Mouse (Mus musculus) midbrain, embryonic 12.5 days (tissue): ENCODE results near the gene Eef1a1. TPM values are rescaled to one million over a fixed set of nuclear protein-coding genes. Genes with fewer than 3 reads are reported as not detected.
A peak's percentile ranks its signal among the peaks of the same experiment; 100 is the strongest.
"Not testable (repeated sequence)": the region's sequence is repeated elsewhere in the genome, so short reads cannot be mapped to it uniquely, and the experiment has no call there.

ENCODE experiments used
- ATAC-seq: fragments of 200-750 bp; cut with Nextera tagmentation; 2 replicates; pipeline ENCODE4 v1.8.0; 2017; ENCODE audit warnings: low read depth, moderate TSS enrichment, moderate library complexity; ENCODE audit not compliant: low FRiP score
- H3K27ac ChIP-seq: fragments of 300-500 bp; sonication (generic); replicated peaks from 2 replicates; pipeline ENCODE4 v1.5.1; 2016; ENCODE audit warnings: mild to moderate bottlenecking
- H3K27me3 ChIP-seq: fragments of 300-500 bp; sonication (generic); 2 replicates; pipeline ENCODE4 v1.6.1; 2016; ENCODE audit warnings: mild to moderate bottlenecking
- H3K36me3 ChIP-seq: fragments of 300-500 bp; sonication (generic); 2 replicates; pipeline ENCODE4 v1.6.1; 2016
- H3K4me1 ChIP-seq: fragments of 300-500 bp; sonication (generic); 2 replicates; pipeline ENCODE4 v1.6.1; 2016
- H3K4me2 ChIP-seq: fragments of 300-500 bp; sonication (generic); replicated peaks from 2 replicates; pipeline ENCODE4 v1.6.1; 2016; ENCODE audit warnings: mild to moderate bottlenecking, moderate library complexity
- H3K4me3 ChIP-seq: fragments of 300-500 bp; sonication (generic); 2 replicates; pipeline ENCODE4 v1.5.1; 2016; ENCODE audit warnings: mild to moderate bottlenecking
- H3K9ac ChIP-seq: fragments of 300-500 bp; sonication (generic); replicated peaks from 2 replicates; pipeline ENCODE4 v1.6.1; 2016; ENCODE audit warnings: mild to moderate bottlenecking, moderate library complexity
- H3K9me3 ChIP-seq: fragments of 300-500 bp; sonication (generic); 2 replicates; pipeline ENCODE4 v1.6.1; 2016; ENCODE audit warnings: mild to moderate bottlenecking
- WGBS: fragments of 180-500 bp; shearing (Covaris S2); methylation state at CpG from one replicate; pipeline ENCODE4 v1.1.7; 2016; 5-methylcytosine and 5-hydroxymethylcytosine counted together
- polyA plus RNA-seq: library from polyadenylated mRNA; unstranded; fragments of >200 nt; fragmentation: Nextera tagmentation; extraction: Ambion mirVana; gene quantifications from 2 replicates; pipeline ENCODE4 v1.2.1, GENCODE M21; 2016

Eef1a1 gene
- polyA plus RNA-seq, 1 experiment from 2014 or later: 3,350 TPM

DNA sequence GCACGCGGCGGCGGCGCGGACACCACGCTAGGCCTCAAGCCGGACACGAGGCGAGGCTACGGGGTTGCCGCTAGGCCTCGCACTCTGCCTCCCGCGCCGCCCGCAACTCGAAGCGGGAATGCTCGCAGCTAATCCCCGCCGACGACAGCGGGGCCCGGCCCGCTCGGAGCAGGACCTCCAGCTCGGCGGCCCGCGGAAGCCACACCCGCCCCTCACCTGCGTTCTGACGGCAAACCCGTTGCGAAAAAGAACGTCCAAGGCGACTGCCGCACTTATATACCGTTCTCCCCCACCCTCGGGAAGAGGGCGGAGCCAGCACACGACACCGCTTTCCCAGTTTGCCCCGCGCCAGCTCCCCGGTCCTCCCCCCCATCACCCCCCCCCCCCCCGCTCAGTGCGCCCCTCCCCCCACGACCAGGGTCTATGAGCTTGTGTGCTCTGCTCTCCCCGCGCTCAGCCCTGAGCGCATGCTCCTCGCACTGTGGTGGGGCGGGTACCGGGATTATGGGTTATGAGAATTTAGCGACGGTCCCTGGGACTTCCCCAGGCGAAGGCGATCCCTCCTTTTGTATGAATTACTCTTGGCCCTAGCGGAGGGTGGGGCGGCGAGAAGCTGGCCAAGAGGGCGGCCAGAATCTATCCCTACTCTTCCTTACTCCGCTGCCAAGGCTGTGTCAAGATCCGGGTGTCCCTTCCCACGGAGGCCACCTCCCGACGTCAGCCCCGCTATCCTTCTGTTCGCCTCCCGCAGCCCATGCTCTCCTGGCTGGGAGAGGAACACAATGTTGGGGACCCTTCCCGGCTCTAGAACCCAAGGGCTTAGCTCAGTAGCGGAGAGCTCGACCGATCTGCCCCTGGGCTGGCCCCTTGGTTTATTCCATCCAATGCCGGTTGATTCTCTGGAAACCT lies 7.3 kb downstream of the Eef1a1 start:
- Histone ChIP-seq H3K4me1 (peaks cover 22% of the 10 kb centered on the region), H3K4me2 (peak overlapping the region; percentile 71), H3K9ac (peak overlapping the region; percentile 98), H3K27ac (peak overlapping the region; percentile 99), H3K9me3 (no peaks in the 10 kb centered on the region), H3K36me3 (peaks cover 30% of the 10 kb centered on the region), H3K4me3 (peak overlapping the region; percentile 99), H3K27me3 (no peaks in the 10 kb centered on the region)
- peak; percentile 99 for ATAC-seq
- 0% methylated on average over 54 of the region's 77 CpGs for WGBS

- Histone ChIP-seq H3K4me2 (peak overlapping the region; percentile 71), H3K4me3 (peak overlapping the region; percentile 99), H3K9me3 (no peaks in the 10 kb centered on the region), H3K36me3 (peaks cover 39% of the 10 kb centered on the region), H3K27ac (peak overlapping the region; percentile 97), H3K4me1 (peaks cover 22% of the 10 kb centered on the region), H3K27me3 (no peaks in the 10 kb centered on the region), H3K9ac (peak overlapping the region; percentile 98)
- ATAC-seq: peak; percentile 21
- under 1% methylated on average over 46 of the region's 46 CpGs for whole genome bisulfite sequencing
Observed at GRCm38 (mm10) chr9:78480706-78481358, 8.1 kb downstream of the Eef1a1 start.

GRCm38 (mm10) chr9:78480227-78480626 lies 8.7 kb downstream of the Eef1a1 start:
- H3K9me3 ChIP-seq, ATAC-seq, H3K27me3 ChIP-seq: not testable (repeated sequence)
- H3K9ac ChIP-seq: peak overlapping the region; percentile 98
- H3K27ac ChIP-seq: peak overlapping the region; percentile 97
- peak overlapping the region; percentile 99 for H3K4me3 ChIP-seq
- H3K4me2 ChIP-seq: peak overlapping the region; percentile 71
- peaks cover 22% of the 10 kb centered on the region for H3K4me1 ChIP-seq
- 0% methylated on average over 13 of the region's 13 CpGs for WGBS
- H3K36me3 ChIP-seq: peaks cover 40% of the 10 kb centered on the region

DNA sequence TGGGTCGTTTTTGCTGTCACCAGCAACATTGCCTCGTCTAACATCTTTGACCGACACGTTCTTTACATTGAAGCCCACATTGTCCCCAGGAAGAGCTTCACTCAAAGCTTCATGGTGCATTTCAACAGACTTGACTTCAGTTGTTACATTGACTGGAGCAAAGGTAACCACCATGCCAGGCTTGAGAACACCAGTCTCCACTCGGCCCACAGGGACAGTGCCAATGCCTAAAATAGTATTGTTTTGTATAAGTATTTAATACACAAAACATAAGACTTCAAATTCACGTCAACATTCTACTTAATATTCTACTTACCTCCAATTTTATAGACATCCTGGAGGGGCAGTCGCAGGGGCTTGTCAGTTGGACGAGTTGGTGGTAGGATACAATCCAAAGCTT lies 9.6 kb downstream of the Eef1a1 start:
- ATAC-seq, H3K9me3 ChIP-seq, H3K27ac ChIP-seq, H3K27me3 ChIP-seq: not testable (repeated sequence)
- peaks cover 22% of the 10 kb centered on the region for H3K4me1 ChIP-seq
- peak overlapping the region; percentile 51 for H3K9ac ChIP-seq
- H3K4me3 ChIP-seq: peak overlapping the region; percentile 28
- WGBS: 29% methylated on average over 8 of the region's 8 CpGs
- H3K4me2 ChIP-seq: peak overlapping the region; percentile 71
- peaks cover 40% of the 10 kb centered on the region for H3K36me3 ChIP-seq

GRCm38 (mm10) chr9:78478009-78478605 lies 10.8 kb downstream of the Eef1a1 start:
- H3K4me1 ChIP-seq: peaks cover 22% of the 10 kb centered on the region
- ATAC-seq, H3K9ac ChIP-seq, H3K27me3 ChIP-seq, H3K27ac ChIP-seq, H3K9me3 ChIP-seq, H3K4me3 ChIP-seq: not testable (repeated sequence)
- 0 out of 2 replicates have a peak overlapping the region, but pooled peaks have one; percentile 5 for H3K4me2 ChIP-seq
- peaks cover 47% of the 10 kb centered on the region for H3K36me3 ChIP-seq
- 38% methylated on average over 1 of the region's 1 CpGs for WGBS

GRCm38 (mm10) chr9:78477021-78477551 lies 11.9 kb downstream of the Eef1a1 start:
- 5% methylated on average over 5 of the region's 5 CpGs for WGBS
- Histone ChIP-seq H3K36me3 (peaks cover 51% of the 10 kb centered on the region), H3K4me1 (peaks cover 14% of the 10 kb centered on the region), H3K4me2 (no peak overlapping the region), H3K9ac (no peak overlapping the region), H3K4me3 (no peak overlapping the region), H3K27me3 (no peaks in the 10 kb centered on the region), H3K27ac (peak overlapping the region; percentile 36; the same call in 1 of the 2 replicates), H3K9me3 (no peaks in the 10 kb centered on the region)
- no peak for ATAC-seq

GRCm38 (mm10) chr9:78476531-78477020 lies 12.4 kb downstream of the Eef1a1 start:
- peak overlapping the region; percentile 36; the same call in 1 of the 2 replicates for H3K27ac ChIP-seq
- H3K4me1 ChIP-seq: peaks cover 14% of the 10 kb centered on the region
- H3K9ac ChIP-seq: no peak overlapping the region
- no peak for ATAC-seq
- 5% methylated on average over 1 of the region's 1 CpGs for whole genome bisulfite sequencing
- H3K27me3 ChIP-seq: no peaks in the 10 kb centered on the region
- H3K9me3 ChIP-seq: no peaks in the 10 kb centered on the region
- H3K4me2 ChIP-seq: no peak overlapping the region
- peaks cover 51% of the 10 kb centered on the region for H3K36me3 ChIP-seq
- H3K4me3 ChIP-seq: no peak overlapping the region

DNA sequence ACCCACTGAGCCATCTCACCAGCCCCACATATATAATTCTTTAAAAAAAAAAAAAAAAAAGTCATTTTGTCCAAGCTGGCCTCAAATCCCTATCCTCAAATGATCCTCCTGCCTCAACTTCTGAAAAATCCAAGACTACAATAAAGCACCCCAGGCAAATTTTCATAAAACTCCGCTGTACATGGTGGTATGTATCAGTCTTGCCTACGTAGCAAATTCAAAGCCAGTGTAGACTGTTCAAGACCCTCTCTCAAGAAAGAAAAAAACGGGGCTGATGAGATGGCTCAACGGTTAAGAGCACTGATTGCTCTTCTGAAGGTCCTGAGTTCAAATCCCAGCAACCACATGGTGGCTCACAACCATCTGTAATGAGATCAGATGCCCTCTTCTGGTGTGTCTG lies 13.1 kb downstream of the Eef1a1 start:
- Histone ChIP-seq H3K27me3 (no peaks in the 10 kb centered on the region), H3K4me3 (no peak overlapping the region), H3K36me3 (peaks cover 52% of the 10 kb centered on the region), H3K9ac (no peak overlapping the region), H3K4me1 (peaks cover 14% of the 10 kb centered on the region), H3K9me3 (no peaks in the 10 kb centered on the region), H3K4me2 (no peak overlapping the region), H3K27ac (no peak overlapping the region)
- no peak for ATAC-seq
- 84% methylated on average over 4 of the region's 4 CpGs for WGBS

GRCm38 (mm10) chr9:78475383-78475780 lies 13.6 kb downstream of the Eef1a1 start:
- Histone ChIP-seq H3K4me1 (peaks cover 14% of the 10 kb centered on the region), H3K9me3 (no peaks in the 10 kb centered on the region), H3K27ac (no peak overlapping the region), H3K9ac (no peak overlapping the region), H3K4me3 (no peak overlapping the region), H3K36me3 (peaks cover 56% of the 10 kb centered on the region), H3K4me2 (no peak overlapping the region), H3K27me3 (no peaks in the 10 kb centered on the region)
- 88% methylated on average over 2 of the region's 2 CpGs for WGBS
- ATAC-seq: no peak

- no peak overlapping the region for H3K9ac ChIP-seq
- no peak overlapping the region for H3K4me3 ChIP-seq
- H3K27me3 ChIP-seq: no peaks in the 10 kb centered on the region
- no peak overlapping the region for H3K27ac ChIP-seq
- peaks cover 10% of the 10 kb centered on the region for H3K4me1 ChIP-seq
- peaks cover 56% of the 10 kb centered on the region for H3K36me3 ChIP-seq
- 87% methylated on average over 5 of the region's 5 CpGs for WGBS
- H3K4me2 ChIP-seq: no peak overlapping the region
- no peaks in the 10 kb centered on the region for H3K9me3 ChIP-seq
- no peak for ATAC-seq
Observed at GRCm38 (mm10) chr9:78474771-78475382, 14.1 kb downstream of the Eef1a1 start.

DNA sequence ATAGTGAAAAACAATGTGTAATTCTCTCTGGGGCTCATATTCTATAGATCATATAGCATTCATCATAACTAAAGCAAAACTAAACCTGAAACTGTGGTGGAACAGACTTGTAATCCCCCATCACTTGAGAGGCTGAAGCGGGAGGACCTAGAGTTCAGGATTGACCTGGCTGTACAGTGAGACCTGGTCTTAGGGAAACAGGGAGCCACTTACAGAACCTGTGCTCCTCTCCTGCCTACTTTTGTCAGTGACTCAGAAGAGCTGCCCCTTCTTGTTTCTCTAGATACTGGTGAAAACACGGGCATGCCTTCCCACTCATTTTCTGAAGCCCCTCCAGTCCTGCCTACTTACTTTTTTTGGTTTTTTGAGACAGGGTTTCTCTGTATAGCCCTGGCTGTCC lies 14.7 kb downstream of the Eef1a1 start:
- H3K36me3 ChIP-seq: peaks cover 52% of the 10 kb centered on the region
- 86% methylated on average over 2 of the region's 2 CpGs for whole genome bisulfite sequencing

More for the DNA sequence above, 14.7 kb downstream of the Eef1a1 start:
- H3K9ac ChIP-seq: no peak overlapping the region
- no peaks in the 10 kb centered on the region for H3K27me3 ChIP-seq
- H3K9me3 ChIP-seq: no peaks in the 10 kb centered on the region
- no peak overlapping the region for H3K27ac ChIP-seq
- H3K4me3 ChIP-seq: no peak overlapping the region
- no peak overlapping the region for H3K4me2 ChIP-seq
- H3K4me1 ChIP-seq: peaks cover 6% of the 10 kb centered on the region
- no peak for ATAC-seq
